Mouse (Mus musculus) midbrain, embryonic 13.5 days (tissue): Measurements from ENCODE around the gene Exoc4. TPM values are rescaled to one million over a fixed set of nuclear protein-coding genes. Genes with fewer than 3 reads are reported as not detected.

Source experiments
- ATAC-seq: fragments of 200-750 bp; cut with Nextera tagmentation; 2 replicates; pipeline ENCODE4 v1.8.0; 2017; ENCODE audit warnings: mild to moderate bottlenecking, moderate TSS enrichment, moderate library complexity
- H3K27ac ChIP-seq: fragments of 300-500 bp; sonication (generic); 2 replicates; pipeline ENCODE4 v1.5.1; 2015; ENCODE audit warnings: inconsistent platforms, mild to moderate bottlenecking, moderate library complexity
- H3K27me3 ChIP-seq: fragments of 300-500 bp; sonication (generic); 2 replicates; pipeline ENCODE4 v1.6.1; 2015; ENCODE audit warnings: mild to moderate bottlenecking, inconsistent platforms
- H3K36me3 ChIP-seq: fragments of 300-500 bp; sonication (generic); 2 replicates; pipeline ENCODE4 v1.6.1; 2015; ENCODE audit warnings: mild to moderate bottlenecking, inconsistent platforms
- H3K4me1 ChIP-seq: fragments of 300-500 bp; sonication (generic); replicated peaks from 2 replicates; pipeline ENCODE4 v1.6.1; 2015; ENCODE audit warnings: inconsistent platforms
- H3K4me2 ChIP-seq: fragments of 300-500 bp; sonication (generic); replicated peaks from 2 replicates; pipeline ENCODE4 v1.6.1; 2015; ENCODE audit warnings: moderate library complexity, mild to moderate bottlenecking, inconsistent platforms
- H3K4me3 ChIP-seq: fragments of 300-500 bp; sonication (generic); replicated peaks from 2 replicates; pipeline ENCODE4 v1.5.1; 2015; ENCODE audit warnings: mild to moderate bottlenecking, inconsistent platforms
- H3K9ac ChIP-seq: fragments of 300-500 bp; sonication (generic); replicated peaks from 2 replicates; pipeline ENCODE4 v1.6.1; 2015; ENCODE audit warnings: mild to moderate bottlenecking, inconsistent platforms
- H3K9me3 ChIP-seq: fragments of 300-500 bp; sonication (generic); 2 replicates; pipeline ENCODE4 v1.6.1; 2016; ENCODE audit warnings: mild to moderate bottlenecking, inconsistent platforms
- WGBS: fragments of 180-500 bp; shearing (Covaris S2); methylation state at CpG from one replicate; pipeline ENCODE4 v1.1.7; 2015; 5-methylcytosine and 5-hydroxymethylcytosine counted together
- polyA plus RNA-seq: library from polyadenylated mRNA; unstranded; fragments of >200 nt; fragmentation: Nextera tagmentation; extraction: Ambion mirVana; gene quantifications from 2 replicates; pipeline ENCODE4 v1.2.1, GENCODE M21; 2015

The Exoc4 gene
- polyA plus RNA-seq, 1 experiment from 2014 or later = 50.7 TPM

GRCm38 (mm10) chr6:33685321-33685720 is 436.4 kb downstream of the Exoc4 start:
- WGBS = 44% methylated on average over 2 of the region's 2 CpGs
- Histone ChIP-seq H3K27ac (no peak overlapping the region), H3K9me3 (no peaks in the 10 kb centered on the region), H3K36me3 (no peaks in the 10 kb centered on the region), H3K27me3 (no peaks in the 10 kb centered on the region), H3K4me1 (peaks cover 16% of the 10 kb centered on the region; the same call in 1 of the 2 replicates), H3K4me3 (no peak overlapping the region), H3K4me2 (no peak overlapping the region), H3K9ac (no peak overlapping the region)
- ATAC-seq = no peak

GRCm38 (mm10) chr6:33690601-33691000 is 441.7 kb downstream of the Exoc4 start:
- H3K27me3 ChIP-seq = no peaks in the 10 kb centered on the region
- no peak overlapping the region for H3K9ac ChIP-seq
- no peaks in the 10 kb centered on the region for H3K36me3 ChIP-seq
- no peak overlapping the region for H3K27ac ChIP-seq
- WGBS = 95% methylated on average over 5 of the region's 5 CpGs
- no peaks in the 10 kb centered on the region for H3K4me1 ChIP-seq
- H3K9me3 ChIP-seq = no peaks in the 10 kb centered on the region
- no peak for ATAC-seq
- no peak overlapping the region for H3K4me2 ChIP-seq
- H3K4me3 ChIP-seq = no peak overlapping the region

- WGBS = 95% methylated on average over 1 of the region's 1 CpGs
- Histone ChIP-seq H3K4me2 (no peak overlapping the region), H3K36me3 (no peaks in the 10 kb centered on the region), H3K4me3 (no peak overlapping the region), H3K27me3 (no peaks in the 10 kb centered on the region), H3K9ac (no peak overlapping the region), H3K9me3 (no peaks in the 10 kb centered on the region), H3K4me1 (no peaks in the 10 kb centered on the region), H3K27ac (no peak overlapping the region)
- ATAC-seq = no peak
Measured at GRCm38 (mm10) chr6:33696976-33697375, 448.1 kb downstream of the Exoc4 start.

GRCm38 (mm10) chr6:33708907-33709306 is 460.0 kb downstream of the Exoc4 start:
- Histone ChIP-seq H3K4me3 (no peak overlapping the region), H3K27ac (no peak overlapping the region), H3K4me2 (no peak overlapping the region), H3K36me3 (no peaks in the 10 kb centered on the region), H3K27me3 (peaks cover 7% of the 10 kb centered on the region; the same call in 1 of the 2 replicates), H3K9ac (no peak overlapping the region), H3K9me3 (no peaks in the 10 kb centered on the region), H3K4me1 (peaks cover 28% of the 10 kb centered on the region)
- ATAC-seq = no peak
- WGBS = 15% methylated on average over 4 of the region's 4 CpGs

GRCm38 (mm10) chr6:33709340-33709739 is 460.5 kb downstream of the Exoc4 start:
- Histone ChIP-seq H3K27me3 (peaks cover 8% of the 10 kb centered on the region; the same call in 1 of the 2 replicates), H3K4me3 (no peak overlapping the region), H3K4me2 (no peak overlapping the region), H3K4me1 (peaks cover 28% of the 10 kb centered on the region), H3K36me3 (no peaks in the 10 kb centered on the region), H3K27ac (no peak overlapping the region), H3K9me3 (no peaks in the 10 kb centered on the region), H3K9ac (no peak overlapping the region)
- no peak for ATAC-seq
- WGBS = 62% methylated on average over 5 of the region's 5 CpGs

GRCm38 (mm10) chr6:33711742-33712141 is 462.9 kb downstream of the Exoc4 start:
- Histone ChIP-seq H3K4me2 (no peak overlapping the region), H3K9ac (no peak overlapping the region)

GRCm38 (mm10) chr6:33712540-33713118 is 463.7 kb downstream of the Exoc4 start:
- Histone ChIP-seq H3K36me3 (no peaks in the 10 kb centered on the region), H3K27me3 (peaks cover 8% of the 10 kb centered on the region; the same call in 1 of the 2 replicates), H3K4me1 (peaks cover 28% of the 10 kb centered on the region), H3K27ac (no peak overlapping the region), H3K9ac (no peak overlapping the region), H3K4me2 (no peak overlapping the region), H3K4me3 (no peak overlapping the region), H3K9me3 (no peaks in the 10 kb centered on the region)
- ATAC-seq = no peak
- WGBS = 67% methylated on average over 7 of the region's 7 CpGs

More at GRCm38 (mm10) chr6:33711742-33712141, 462.9 kb downstream of the Exoc4 start:
- Histone ChIP-seq H3K36me3 (no peaks in the 10 kb centered on the region), H3K4me1 (peaks cover 28% of the 10 kb centered on the region), H3K27me3 (peaks cover 8% of the 10 kb centered on the region; the same call in 1 of the 2 replicates), H3K9me3 (no peaks in the 10 kb centered on the region), H3K4me3 (no peak overlapping the region), H3K27ac (no peak overlapping the region)
- no peak for ATAC-seq
- 44% methylated on average over 3 of the region's 3 CpGs for WGBS

GRCm38 (mm10) chr6:33716254-33716965 is 467.5 kb downstream of the Exoc4 start:
- no peak overlapping the region for H3K27ac ChIP-seq
- H3K9me3 ChIP-seq = no peaks in the 10 kb centered on the region
- H3K36me3 ChIP-seq = no peaks in the 10 kb centered on the region
- peaks cover 8% of the 10 kb centered on the region; the same call in 1 of the 2 replicates for H3K27me3 ChIP-seq
- no peak overlapping the region for H3K4me2 ChIP-seq
- no peak for ATAC-seq
- H3K4me1 ChIP-seq = peaks cover 10% of the 10 kb centered on the region
- H3K4me3 ChIP-seq = no peak overlapping the region
- H3K9ac ChIP-seq = no peak overlapping the region
- WGBS = 69% methylated on average over 6 of the region's 6 CpGs

GRCm38 (mm10) chr6:33721166-33721565 is 472.3 kb downstream of the Exoc4 start:
- no peaks in the 10 kb centered on the region for H3K4me1 ChIP-seq
- no peak overlapping the region for H3K9ac ChIP-seq
- H3K4me3 ChIP-seq = no peak overlapping the region
- ATAC-seq = no peak
- WGBS = 81% methylated on average over 4 of the region's 4 CpGs
- H3K4me2 ChIP-seq = no peak overlapping the region
- H3K9me3 ChIP-seq = no peaks in the 10 kb centered on the region
- H3K27me3 ChIP-seq = no peaks in the 10 kb centered on the region
- H3K27ac ChIP-seq = no peak overlapping the region
- no peaks in the 10 kb centered on the region for H3K36me3 ChIP-seq

GRCm38 (mm10) chr6:33722811-33723210 is 473.9 kb downstream of the Exoc4 start:
- WGBS = 99% methylated on average over 2 of the region's 2 CpGs
- H3K4me1 ChIP-seq = peaks cover 5% of the 10 kb centered on the region; the same call in 1 of the 2 replicates
- no peak overlapping the region for H3K4me3 ChIP-seq
- no peak overlapping the region for H3K27ac ChIP-seq
- no peak for ATAC-seq
- H3K9me3 ChIP-seq = no peaks in the 10 kb centered on the region
- H3K36me3 ChIP-seq = no peaks in the 10 kb centered on the region
- H3K9ac ChIP-seq = no peak overlapping the region
- no peaks in the 10 kb centered on the region for H3K27me3 ChIP-seq
- no peak overlapping the region for H3K4me2 ChIP-seq

- Histone ChIP-seq H3K4me1 (peaks cover 5% of the 10 kb centered on the region; the same call in 1 of the 2 replicates), H3K27ac (no peak overlapping the region), H3K9ac (no peak overlapping the region), H3K4me3 (no peak overlapping the region), H3K36me3 (no peaks in the 10 kb centered on the region), H3K27me3 (no peaks in the 10 kb centered on the region), H3K9me3 (no peaks in the 10 kb centered on the region), H3K4me2 (no peak overlapping the region)
- 80% methylated on average over 3 of the region's 3 CpGs for WGBS
- no peak for ATAC-seq
Measured at GRCm38 (mm10) chr6:33724596-33724995, 475.7 kb downstream of the Exoc4 start.

- Histone ChIP-seq H3K4me3 (no peak overlapping the region), H3K27me3 (no peaks in the 10 kb centered on the region), H3K36me3 (no peaks in the 10 kb centered on the region), H3K4me2 (no peak overlapping the region), H3K4me1 (peaks cover 5% of the 10 kb centered on the region; the same call in 1 of the 2 replicates), H3K27ac (no peak overlapping the region), H3K9ac (no peak overlapping the region), H3K9me3 (no peaks in the 10 kb centered on the region)
- 73% methylated on average over 1 of the region's 1 CpGs for WGBS
- no peak for ATAC-seq
Measured at GRCm38 (mm10) chr6:33727271-33727670, 478.4 kb downstream of the Exoc4 start.
